22 mouse cellular contexts compared by ENCODE assay signal in genomic region chr16:25201094-25201770, GRCm38 (mm10).
A peak's percentile ranks its signal among the peaks of the same experiment; 100 is the strongest.
DNase-seq lines count a peak whose midpoint lies in the region; ATAC-seq and TF ChIP-seq lines count a peak whose summit lies in the region.
"Had no signal": no experiment of that assay in that cellular context is flagged by ENCODE, and none has a peak within 500 bp of the region (broad histone marks: within the 10 kb centered on the region; RNA-seq: fewer than 3 reads in every experiment).

No protein-coding gene starts in this region.

- peak; percentile 98 for TF ChIP-seq EP300 in liver, postnatal 0 days (IDR thresholded peaks at IDR 0.05; ENCODE audit: low read depth)
- no peak for TF ChIP-seq EP300 in heart, adult 2 months (IDR thresholded peaks at IDR 0.05; ENCODE audit: insufficient read depth, low read depth, low read length)

- no peaks in the 10 kb centered on the region for H3K79me2 ChIP-seq in heart, adult 2 months (replicated peaks; ENCODE audit: control insufficient read depth, insufficient read depth, low read length)

- WGBS in liver, postnatal 0 days (ENCODE audit: insufficient replicate concordance), result 61% methylated on average over 7 of the region's 7 CpGs
- 72% methylated on average over 7 of the region's 7 CpGs for WGBS in heart, adult 2 months

- no peaks in the 10 kb centered on the region for H3K9me3 ChIP-seq in liver, postnatal 0 days (ENCODE audit: low read length)
- H3K9me3 ChIP-seq: embryonic facial prominence, embryonic 12.5 days; heart, embryonic 13.5 days; intestine, embryonic 15.5 days; megakaryocyte, embryonic 14.5 days; midbrain, embryonic 15.5 days; neural tube, embryonic 15.5 days had no signal

- H3K4me3 ChIP-seq in liver, postnatal 0 days (ENCODE audit: low read depth, low read length), result no peak overlapping the region
- no peak overlapping the region for H3K4me3 ChIP-seq in heart, adult 2 months
- H3K4me3 ChIP-seq: embryonic facial prominence, embryonic 12.5 days; heart, embryonic 13.5 days; intestine, embryonic 15.5 days; megakaryocyte, embryonic 14.5 days; midbrain, embryonic 15.5 days; neural tube, embryonic 15.5 days had no signal

- intact Hi-C loops in heart, adult 2 months (cut with DNase I), result no loop called here

- no peak for TF ChIP-seq CTCF in liver, postnatal 0 days (IDR thresholded peaks at IDR 0.05; ENCODE audit: low read depth)
- TF ChIP-seq CTCF in heart, adult 2 months (IDR thresholded peaks at IDR 0.05), result no peak

- H3K27ac ChIP-seq in liver, postnatal 0 days (ENCODE audit: low read depth), result peak overlapping the region; percentile 76
- no peak overlapping the region for H3K27ac ChIP-seq in heart, adult 2 months
- H3K27ac ChIP-seq: embryonic facial prominence, embryonic 12.5 days; heart, embryonic 13.5 days; hindbrain, embryonic 14.5 days; intestine, embryonic 15.5 days; midbrain, embryonic 15.5 days; neural tube, embryonic 15.5 days had no signal

- DNase-seq in heart, adult 11 months, result peak; percentile 54
- DNase-seq in heart, adult 8-10 months (ENCODE audit: low spot score), result no peak
- peak; percentile 47 for DNase-seq in c-Kit-positive CD71-positive TER-119-negative erythroid progenitor cells, embryonic 14.5 days (ENCODE audit: low read depth)
- DNase-seq in liver, result peak; percentile 24
- peak; percentile 14 for DNase-seq in liver, postnatal 0 days
- DNase-seq in urinary bladder, postnatal 25 days (ENCODE audit: low spot score), result no peak
- no peak for DNase-seq in testis, postnatal 10 days (ENCODE audit: low spot score)
- no peak for DNase-seq in heart, adult 2 months
- DNase-seq: cerebellum, adult 9-11 months; layer of hippocampus, postnatal 36 days; left cerebral cortex, postnatal 4 days; lung, postnatal 14 days; right cerebral cortex, postnatal 14 days had no signal

- TF ChIP-seq POLR2A in heart, adult 2 months (IDR thresholded peaks at IDR 0.05; ENCODE audit: insufficient read depth, low read depth, low read length), result no peak

- H3K36me3 ChIP-seq in liver, postnatal 0 days (replicated peaks; ENCODE audit: insufficient read depth, low read length), result no peaks in the 10 kb centered on the region
- no peaks in the 10 kb centered on the region for H3K36me3 ChIP-seq in heart, adult 2 months (ENCODE audit: control insufficient read depth, insufficient read depth, low read length)
- H3K36me3 ChIP-seq: embryonic facial prominence, embryonic 12.5 days; heart, embryonic 13.5 days; intestine, embryonic 15.5 days; midbrain, embryonic 15.5 days; neural tube, embryonic 15.5 days had no signal

- peaks cover 13% of the 10 kb centered on the region for H3K4me1 ChIP-seq in liver, postnatal 0 days (ENCODE audit: insufficient read depth)
- H3K4me1 ChIP-seq in heart, adult 2 months (ENCODE audit: control insufficient read depth, insufficient read depth, low read length), result peaks cover 1% of the 10 kb centered on the region; the same call in 1 of the 2 replicates
- H3K4me1 ChIP-seq: embryonic facial prominence, embryonic 12.5 days; heart, embryonic 13.5 days; intestine, embryonic 15.5 days; midbrain, embryonic 15.5 days; neural tube, embryonic 15.5 days had no signal

- H3K9ac ChIP-seq in liver, postnatal 0 days (replicated peaks), result no peak overlapping the region
- no peak overlapping the region for H3K9ac ChIP-seq in heart, adult 2 months (ENCODE audit: low read depth, low read length)
- H3K9ac ChIP-seq: embryonic facial prominence, embryonic 12.5 days; heart, embryonic 13.5 days; hindbrain, embryonic 14.5 days; intestine, embryonic 15.5 days; midbrain, embryonic 15.5 days; neural tube, embryonic 15.5 days had no signal

- peak; percentile 99 for ATAC-seq in liver, postnatal 0 days
- ATAC-seq: forebrain, embryonic 16.5 days; intestine, embryonic 15.5 days; midbrain, embryonic 15.5 days had no signal

- no peaks in the 10 kb centered on the region for H3K27me3 ChIP-seq in liver, postnatal 0 days (ENCODE audit: insufficient read depth, low read length)
- no peaks in the 10 kb centered on the region for H3K27me3 ChIP-seq in heart, adult 2 months (ENCODE audit: control insufficient read depth, insufficient read depth, low read length)
- H3K27me3 ChIP-seq: CH12.LX; embryonic facial prominence, embryonic 12.5 days; heart, embryonic 13.5 days; intestine, embryonic 15.5 days; megakaryocyte, embryonic 14.5 days; midbrain, embryonic 15.5 days; neural tube, embryonic 15.5 days had no signal

- H3K4me2 ChIP-seq in liver, postnatal 0 days (ENCODE audit: low read depth, low read length), result peak overlapping the region; percentile 7; the same call in 1 of the 2 replicates
- H3K4me2 ChIP-seq: embryonic facial prominence, embryonic 12.5 days; heart, embryonic 13.5 days; hindbrain, embryonic 14.5 days; intestine, embryonic 15.5 days; midbrain, embryonic 15.5 days; neural tube, embryonic 15.5 days had no signal

Comparison
In these comparisons a context has a peak if more than half of its experiments do, and no peak if none do; other contexts are left out.
1. DNase-seq: peak in heart, adult 11 months (single experiment), c-Kit-positive CD71-positive TER-119-negative erythroid progenitor cells, embryonic 14.5 days (single experiment), liver (single experiment) and liver, postnatal 0 days (single experiment); none in heart, adult 8-10 months (single experiment), urinary bladder, postnatal 25 days (single experiment), testis, postnatal 10 days (single experiment) and heart, adult 2 months (0 of 2).